Mouse (Mus musculus): Measurements from ENCODE around the gene Lmo1. TPM values are rescaled to one million over a fixed set of nuclear protein-coding genes. Genes with fewer than 3 reads are reported as not detected.
"Not testable (repeated sequence)": the region's sequence is repeated elsewhere in the genome, so short reads cannot be mapped to it uniquely, and the experiment has no call there.

Lmo1 gene
- total RNA-seq, 1 experiment from 2014 or later: 7.3 TPM

- no peak for ATAC-seq (replicated peaks in 1 of 2; ENCODE audit: insufficient read depth in 1 of 2, low FRiP score in 2 of 2, low TSS enrichment in 1 of 2, low read depth in 1 of 2, poor library complexity in 2 of 2, severe bottlenecking in 2 of 2)
These were observed 34.0 kb downstream of the Lmo1 start for GRCm38 (mm10) chr7:109141054-109141453.

- ATAC-seq (replicated peaks in 1 of 2; ENCODE audit: insufficient read depth in 1 of 2, low FRiP score in 2 of 2, low TSS enrichment in 1 of 2, low read depth in 1 of 2, poor library complexity in 2 of 2, severe bottlenecking in 2 of 2): peak; percentile 92 to 97
These were observed 35.6 kb downstream of the Lmo1 start for GRCm38 (mm10) chr7:109139405-109139804.

DNA sequence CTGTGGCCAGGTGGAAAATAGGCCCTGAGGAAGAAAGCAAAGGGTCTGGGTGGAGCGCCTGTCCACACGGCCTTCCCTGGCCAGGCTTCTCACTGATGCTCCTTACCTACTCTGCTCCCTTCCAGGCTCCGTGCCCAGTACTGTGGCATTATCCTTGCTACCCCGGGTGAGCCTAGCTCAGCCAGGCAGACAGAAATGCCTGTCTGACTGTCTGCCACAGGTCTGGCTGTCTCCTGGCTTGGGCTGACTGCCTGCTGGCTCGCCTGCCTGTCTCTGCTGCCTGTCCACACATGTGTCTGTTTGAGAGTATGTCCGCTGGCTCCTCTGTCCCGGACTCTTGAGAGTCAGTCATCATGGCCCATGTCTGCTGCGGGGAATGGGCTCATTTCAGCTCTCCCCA lies 37.6 kb downstream of the Lmo1 start:
- no peak for ATAC-seq (replicated peaks in 1 of 2; ENCODE audit: insufficient read depth in 1 of 2, low FRiP score in 2 of 2, low TSS enrichment in 1 of 2, low read depth in 1 of 2, poor library complexity in 2 of 2, severe bottlenecking in 2 of 2)

GRCm38 (mm10) chr7:109131565-109131964 lies 43.4 kb downstream of the Lmo1 start:
- no peak for ATAC-seq (replicated peaks in 1 of 2; ENCODE audit: insufficient read depth in 1 of 2, low FRiP score in 2 of 2, low TSS enrichment in 1 of 2, low read depth in 1 of 2, poor library complexity in 2 of 2, severe bottlenecking in 2 of 2)

GRCm38 (mm10) chr7:109129946-109130686 lies 44.9 kb downstream of the Lmo1 start:
- ATAC-seq (replicated peaks in 1 of 2; ENCODE audit: insufficient read depth in 1 of 2, low FRiP score in 2 of 2, low TSS enrichment in 1 of 2, low read depth in 1 of 2, poor library complexity in 2 of 2, severe bottlenecking in 2 of 2): no peak

GRCm38 (mm10) chr7:109129442-109129841 lies 45.6 kb downstream of the Lmo1 start:
- ATAC-seq (replicated peaks in 1 of 2; ENCODE audit: insufficient read depth in 1 of 2, low FRiP score in 2 of 2, low TSS enrichment in 1 of 2, low read depth in 1 of 2, poor library complexity in 2 of 2, severe bottlenecking in 2 of 2): 0 out of 4 replicates have a peak, but pooled peaks of 1 of the 2 experiments have one; percentile 37

DNA sequence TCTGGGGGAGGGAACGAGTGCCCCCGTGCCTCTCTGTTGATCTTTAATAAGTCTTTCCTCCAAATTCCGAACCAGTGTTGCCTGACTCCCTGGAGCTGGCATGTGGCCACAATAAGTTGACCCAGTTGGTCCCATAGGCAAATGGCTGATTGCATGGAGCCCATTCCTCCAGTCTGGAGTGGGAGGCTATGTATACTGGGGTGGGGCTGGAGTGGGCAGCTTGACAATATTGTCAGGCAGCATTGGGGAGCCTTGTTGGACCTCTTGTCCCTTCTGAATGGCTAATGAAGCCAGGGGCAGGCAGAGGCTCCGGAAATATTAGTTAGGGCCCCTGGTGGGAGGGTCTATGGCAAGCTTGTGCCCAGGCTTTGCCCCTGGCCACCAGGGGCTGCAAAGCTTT lies 59.1 kb downstream of the Lmo1 start:
- no peak for ATAC-seq (replicated peaks in 1 of 2; ENCODE audit: insufficient read depth in 1 of 2, low FRiP score in 2 of 2, low TSS enrichment in 1 of 2, low read depth in 1 of 2, poor library complexity in 2 of 2, severe bottlenecking in 2 of 2)

DNA sequence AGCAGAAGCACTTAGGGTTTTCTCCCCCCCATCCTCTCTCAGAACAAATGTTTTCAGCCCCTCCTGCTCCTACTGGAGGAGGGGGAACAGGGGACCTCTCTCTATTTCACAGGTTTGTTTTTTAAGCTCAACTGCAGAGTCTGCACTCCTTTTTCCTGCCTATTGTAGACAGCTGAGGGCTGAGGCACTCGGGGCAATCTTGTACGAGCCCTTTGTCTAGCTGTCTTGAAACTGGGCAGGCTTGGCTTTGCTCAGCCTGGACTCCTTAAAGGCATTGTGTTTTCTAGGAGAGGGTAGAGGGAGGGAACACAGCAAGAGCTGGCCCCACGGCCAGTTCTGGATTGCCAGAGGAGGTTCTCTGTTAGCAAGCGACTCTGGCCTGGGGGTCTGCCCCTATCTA lies 59.5 kb downstream of the Lmo1 start:
- 0 out of 4 replicates have a peak, but pooled peaks of 1 of the 2 experiments have one; percentile 27 for ATAC-seq (replicated peaks in 1 of 2; ENCODE audit: insufficient read depth in 1 of 2, low FRiP score in 2 of 2, low TSS enrichment in 1 of 2, low read depth in 1 of 2, poor library complexity in 2 of 2, severe bottlenecking in 2 of 2)

DNA sequence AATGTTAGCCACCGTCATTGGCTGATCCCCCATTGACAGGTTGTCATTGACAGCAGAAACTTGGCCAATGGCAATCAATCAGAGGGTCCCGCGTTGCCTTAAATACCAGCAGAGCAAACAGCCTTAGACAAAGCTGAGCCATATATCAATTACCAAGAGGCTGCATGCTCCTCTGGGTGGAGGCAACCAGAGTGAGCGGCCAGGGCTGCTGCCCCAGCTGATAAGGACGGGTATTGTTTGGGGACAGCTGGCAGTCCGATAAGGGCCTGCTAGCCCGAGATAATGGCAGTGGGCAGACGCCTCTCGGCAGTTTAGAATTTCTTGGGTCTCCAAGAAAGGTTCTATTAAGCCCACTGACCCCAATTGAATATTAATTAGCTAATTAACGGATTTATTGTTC lies 60.1 kb downstream of the Lmo1 start:
- peak; percentile 61 to 74 for ATAC-seq (replicated peaks in 1 of 2; ENCODE audit: insufficient read depth in 1 of 2, low FRiP score in 2 of 2, low TSS enrichment in 1 of 2, low read depth in 1 of 2, poor library complexity in 2 of 2, severe bottlenecking in 2 of 2)

- ATAC-seq (replicated peaks in 1 of 2; ENCODE audit: insufficient read depth in 1 of 2, low FRiP score in 2 of 2, low TSS enrichment in 1 of 2, low read depth in 1 of 2, poor library complexity in 2 of 2, severe bottlenecking in 2 of 2): no peak
These were observed 64.0 kb downstream of the Lmo1 start for GRCm38 (mm10) chr7:109111000-109111399.

GRCm38 (mm10) chr7:109104894-109105293 lies 70.1 kb downstream of the Lmo1 start:
- no peak for ATAC-seq (replicated peaks in 1 of 2; ENCODE audit: insufficient read depth in 1 of 2, low FRiP score in 2 of 2, low TSS enrichment in 1 of 2, low read depth in 1 of 2, poor library complexity in 2 of 2, severe bottlenecking in 2 of 2)

GRCm38 (mm10) chr7:109101167-109101566 lies 73.8 kb downstream of the Lmo1 start:
- ATAC-seq (replicated peaks in 1 of 2; ENCODE audit: insufficient read depth in 1 of 2, low FRiP score in 2 of 2, low TSS enrichment in 1 of 2, low read depth in 1 of 2, poor library complexity in 2 of 2, severe bottlenecking in 2 of 2): no peak

DNA sequence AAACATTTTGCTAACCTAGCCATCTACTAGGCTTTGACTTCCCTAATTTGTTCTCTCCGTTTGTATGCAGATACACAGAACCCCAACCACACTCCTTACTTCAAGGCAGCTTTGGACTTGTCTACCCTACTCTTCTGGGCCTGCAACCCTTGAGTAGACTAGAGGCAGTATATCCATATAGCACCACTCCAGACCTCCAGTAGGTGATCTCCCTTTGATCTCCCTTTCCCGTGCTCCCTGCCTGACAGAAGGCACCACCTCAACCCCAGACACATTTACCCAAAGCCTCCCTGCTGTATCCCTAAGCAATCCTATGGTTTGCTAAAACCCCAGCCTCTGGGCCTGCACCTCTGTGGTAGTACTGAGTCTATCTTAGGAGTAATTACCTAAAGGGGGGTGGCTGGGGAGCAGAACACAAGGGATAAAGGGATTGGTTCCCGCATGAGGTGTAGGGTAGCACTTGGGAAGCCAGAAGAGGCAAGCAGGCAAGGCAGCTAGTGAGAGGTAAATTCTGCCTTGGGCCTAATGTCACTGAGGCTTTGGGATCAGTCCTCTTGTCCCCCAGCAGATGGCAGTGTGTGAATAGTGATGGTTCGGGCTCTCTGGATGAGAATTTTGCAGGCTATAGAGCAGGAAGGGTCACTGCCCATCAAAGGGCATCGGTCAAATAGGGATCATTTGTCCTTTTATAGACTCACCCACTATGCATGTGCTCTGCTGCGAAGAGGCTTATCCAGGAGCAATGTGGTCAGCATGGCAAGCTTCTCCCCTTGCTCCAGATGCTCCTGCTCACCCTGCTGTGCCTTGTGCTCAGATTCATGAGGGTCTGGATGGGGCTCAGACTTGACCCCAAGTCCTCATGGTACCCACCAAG lies 76.6 kb downstream of the Lmo1 start:
- ATAC-seq (replicated peaks in 1 of 2; ENCODE audit: insufficient read depth in 1 of 2, low FRiP score in 2 of 2, low TSS enrichment in 1 of 2, low read depth in 1 of 2, poor library complexity in 2 of 2, severe bottlenecking in 2 of 2): peak; percentile 56 to 73; a peak in 3 of 4 replicates

GRCm38 (mm10) chr7:109097203-109097602 lies 77.8 kb downstream of the Lmo1 start:
- no peak for ATAC-seq (replicated peaks in 1 of 2; ENCODE audit: insufficient read depth in 1 of 2, low FRiP score in 2 of 2, low TSS enrichment in 1 of 2, low read depth in 1 of 2, poor library complexity in 2 of 2, severe bottlenecking in 2 of 2)

DNA sequence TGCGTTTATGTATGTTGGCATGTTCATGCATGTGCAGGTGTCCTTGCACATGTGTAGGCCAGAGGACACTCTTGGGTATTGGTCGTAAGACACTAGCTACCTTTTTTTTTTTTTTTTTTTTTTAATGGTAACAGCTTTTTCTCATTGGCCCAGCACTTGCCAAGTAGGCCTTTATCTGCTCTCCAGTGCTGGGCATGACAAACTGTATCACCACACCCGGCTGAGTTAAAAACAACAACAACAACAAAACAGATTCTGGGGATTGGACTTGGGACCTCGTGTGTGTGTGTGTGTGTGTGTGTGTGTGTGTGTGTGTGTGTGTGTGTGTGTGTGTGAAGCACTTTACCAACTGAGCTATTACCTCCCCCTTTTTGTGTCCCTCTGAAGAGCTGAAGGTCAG lies 78.4 kb downstream of the Lmo1 start:
- ATAC-seq (replicated peaks in 1 of 2; ENCODE audit: insufficient read depth in 1 of 2, low FRiP score in 2 of 2, low TSS enrichment in 1 of 2, low read depth in 1 of 2, poor library complexity in 2 of 2, severe bottlenecking in 2 of 2): no peak

GRCm38 (mm10) chr7:109094294-109094693 lies 80.7 kb downstream of the Lmo1 start:
- no peak for ATAC-seq (replicated peaks in 1 of 2; ENCODE audit: insufficient read depth in 1 of 2, low FRiP score in 2 of 2, low TSS enrichment in 1 of 2, low read depth in 1 of 2, poor library complexity in 2 of 2, severe bottlenecking in 2 of 2)

GRCm38 (mm10) chr7:109091316-109091715 lies 83.7 kb downstream of the Lmo1 start:
- not testable (repeated sequence) for ATAC-seq (replicated peaks in 1 of 2; ENCODE audit: insufficient read depth in 1 of 2, low FRiP score in 2 of 2, low TSS enrichment in 1 of 2, low read depth in 1 of 2, poor library complexity in 2 of 2, severe bottlenecking in 2 of 2)
